Comparison of ENCODE assay signal across 10 mouse cellular contexts in the genomic region with DNA sequence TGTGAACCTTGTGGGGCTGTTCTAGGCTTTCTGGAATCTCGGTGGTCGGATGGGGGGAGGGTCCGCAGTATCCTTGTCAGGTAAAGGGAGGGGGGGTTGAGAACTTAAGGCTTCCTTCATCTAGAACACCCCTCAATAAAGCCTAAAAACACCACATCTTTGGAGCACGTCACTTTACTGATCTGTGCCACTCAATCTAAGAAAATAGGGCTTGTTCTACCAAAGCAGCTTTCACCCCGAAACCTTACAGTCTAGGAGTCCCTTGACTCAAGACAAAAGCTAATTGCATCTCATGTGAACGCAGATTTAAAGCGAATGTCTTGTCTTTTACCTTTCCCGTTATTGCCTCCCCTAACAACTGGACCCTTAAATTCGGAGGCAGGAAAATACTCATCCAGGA. TPM values are rescaled to one million over a fixed set of nuclear protein-coding genes. Genes with fewer than 3 reads are reported as not detected.
DNase-seq lines count a peak whose midpoint lies in the region; ATAC-seq and TF ChIP-seq lines count a peak whose summit lies in the region.
"Had no signal": no experiment of that assay in that cellular context is flagged by ENCODE, and none has a peak within 500 bp of the region (broad histone marks: within the 10 kb centered on the region; RNA-seq: fewer than 3 reads in every experiment).

No protein-coding gene starts in this region.

- WGBS in heart, embryonic 16.5 days = 7% methylated on average over 9 of the region's 9 CpGs
- 5% methylated on average over 9 of the region's 9 CpGs for WGBS in hindbrain, postnatal 0 days
- 5% methylated on average over 9 of the region's 9 CpGs for WGBS in midbrain, postnatal 0 days
- 8% methylated on average over 9 of the region's 9 CpGs for WGBS in cerebellum, adult 2 months

- no peak for ATAC-seq in heart, embryonic 16.5 days (replicated peaks; ENCODE audit: extremely low read depth, insufficient read depth, low FRiP score)
- ATAC-seq in hindbrain, postnatal 0 days = no peak
- no peak for ATAC-seq in midbrain, postnatal 0 days (ENCODE audit: low FRiP score)
- ATAC-seq: CD4-positive, CD25-positive, alpha-beta regulatory T cell, adult 4 months had no signal

- H3K36me3 ChIP-seq in heart, embryonic 16.5 days (ENCODE audit: control insufficient read depth, insufficient read depth) = no peaks in the 10 kb centered on the region
- no peaks in the 10 kb centered on the region for H3K36me3 ChIP-seq in hindbrain, postnatal 0 days (ENCODE audit: insufficient read depth, low read length)
- H3K36me3 ChIP-seq in midbrain, postnatal 0 days (ENCODE audit: insufficient read depth, low read length) = no peaks in the 10 kb centered on the region

- H3K9ac ChIP-seq in heart, embryonic 16.5 days (ENCODE audit: low read length) = no peak overlapping the region
- no peak overlapping the region for H3K9ac ChIP-seq in hindbrain, postnatal 0 days (replicated peaks; ENCODE audit: low read length)
- H3K9ac ChIP-seq in midbrain, postnatal 0 days (replicated peaks; ENCODE audit: low read length, poor library complexity, severe bottlenecking) = no peak overlapping the region

- intact Hi-C loops in heart, postnatal 25 days (cut with DNase I) = no loop called here

- H3K4me3 ChIP-seq in heart, embryonic 16.5 days (ENCODE audit: low read length) = peak overlapping the region; percentile 51
- H3K4me3 ChIP-seq in hindbrain, postnatal 0 days (ENCODE audit: low read length) = peak overlapping the region; percentile 47; the same call in 1 of the 2 replicates
- peak overlapping the region; percentile 26; the same call in 1 of the 2 replicates for H3K4me3 ChIP-seq in midbrain, postnatal 0 days (ENCODE audit: low read depth, low read length)
- H3K4me3 ChIP-seq in cerebellum, adult 2 months (replicated peaks; ENCODE audit: insufficient read depth, low read depth, low read length) = no peak overlapping the region

- peaks cover 53% of the 10 kb centered on the region for H3K27me3 ChIP-seq in heart, embryonic 16.5 days (ENCODE audit: control insufficient read depth, insufficient read depth, low read length)
- H3K27me3 ChIP-seq in hindbrain, postnatal 0 days (ENCODE audit: insufficient read depth, low read length) = peaks cover 45% of the 10 kb centered on the region
- peaks cover 49% of the 10 kb centered on the region for H3K27me3 ChIP-seq in midbrain, postnatal 0 days (ENCODE audit: insufficient read depth, low read length)
- peaks cover 6% of the 10 kb centered on the region; the same call in 1 of the 2 replicates for H3K27me3 ChIP-seq in cerebellum, adult 2 months (ENCODE audit: control insufficient read depth, insufficient read depth, low read length)

- peak overlapping the region; percentile 80 for H3K4me2 ChIP-seq in heart, embryonic 16.5 days (ENCODE audit: low read depth, low read length)
- peak overlapping the region; percentile 72 for H3K4me2 ChIP-seq in hindbrain, postnatal 0 days (ENCODE audit: low read depth, low read length)
- peak overlapping the region; percentile 77 for H3K4me2 ChIP-seq in midbrain, postnatal 0 days (ENCODE audit: low read depth, low read length, poor library complexity, severe bottlenecking)

- TF ChIP-seq POLR2A in cerebellum, adult 2 months (IDR thresholded peaks at IDR 0.05; ENCODE audit: borderline replicate concordance, insufficient read depth, low read length) = no peak

- no peak for DNase-seq in heart, postnatal 25 days (ENCODE audit: low spot score)
- peak; percentile 15 for DNase-seq in embryo, embryonic 9.5 days (ENCODE audit: extremely low spot score)
- no peak for DNase-seq in hindbrain, postnatal 0 days (ENCODE audit: low spot score)
- no peak for DNase-seq in midbrain, postnatal 0 days (ENCODE audit: low spot score)
- no peak for DNase-seq in layer of hippocampus, postnatal 36 days
- DNase-seq in right cerebral cortex, postnatal 25 days = no peak
- no peak for DNase-seq in cerebellum, adult 2 months
- DNase-seq: adrenal gland, adult 8-10 months had no signal

- H3K27ac ChIP-seq in heart, embryonic 16.5 days (ENCODE audit: low read length) = no peak overlapping the region
- H3K27ac ChIP-seq in hindbrain, postnatal 0 days = no peak overlapping the region
- no peak overlapping the region for H3K27ac ChIP-seq in midbrain, postnatal 0 days (ENCODE audit: low read depth, low read length)
- no peak overlapping the region for H3K27ac ChIP-seq in cerebellum, adult 2 months (ENCODE audit: insufficient read depth, low read length)

- H3K9me3 ChIP-seq in heart, embryonic 16.5 days (replicated peaks; ENCODE audit: control insufficient read depth, low read length) = no peaks in the 10 kb centered on the region
- H3K9me3 ChIP-seq in hindbrain, postnatal 0 days (ENCODE audit: low read length) = no peaks in the 10 kb centered on the region
- no peaks in the 10 kb centered on the region for H3K9me3 ChIP-seq in midbrain, postnatal 0 days (ENCODE audit: low read length)

- no peak for TF ChIP-seq CTCF in hindbrain, postnatal 0 days (IDR thresholded peaks at IDR 0.05; ENCODE audit: low read depth)
- no peak for TF ChIP-seq CTCF in midbrain, postnatal 0 days (IDR thresholded peaks at IDR 0.05)
- no peak for TF ChIP-seq CTCF in cerebellum, adult 2 months (IDR thresholded peaks at IDR 0.05; ENCODE audit: borderline replicate concordance, insufficient read depth, low read depth, low read length)

- H3K4me1 ChIP-seq in heart, embryonic 16.5 days (ENCODE audit: control insufficient read depth, insufficient read depth, low read length) = peaks cover 26% of the 10 kb centered on the region
- peaks cover 13% of the 10 kb centered on the region; the same call in 1 of the 2 replicates for H3K4me1 ChIP-seq in hindbrain, postnatal 0 days (ENCODE audit: insufficient read depth, low read length)
- H3K4me1 ChIP-seq in midbrain, postnatal 0 days (ENCODE audit: insufficient read depth, low read length) = peaks cover 11% of the 10 kb centered on the region; the same call in 1 of the 2 replicates
- H3K4me1 ChIP-seq in cerebellum, adult 2 months (ENCODE audit: control insufficient read depth, insufficient read depth, low read length) = no peaks in the 10 kb centered on the region

RNA-seq across cellular contexts. Expression of a gene that starts 0.5 kb away (rescaled TPM):
- polyA plus RNA-seq in heart, embryonic 16.5 days (2015; fragmentation: Nextera tagmentation; extraction: Ambion mirVana) = 0.14 and 0.76 TPM in 2 replicates
- total RNA-seq in heart, postnatal 25 days (2021) = not detected
- total RNA-seq in hindbrain, postnatal 0 days (2014; rRNA removed) = not detected in 2 replicates
- polyA plus RNA-seq in hindbrain, postnatal 0 days (2015; fragmentation: Nextera tagmentation; extraction: Ambion mirVana) = 0.09 TPM in 1 of 2 replicates, not detected in the other
- not detected in 2 replicates for total RNA-seq in midbrain, postnatal 0 days (2014; rRNA removed)
- not detected in 2 replicates for polyA plus RNA-seq in midbrain, postnatal 0 days (2015; fragmentation: Nextera tagmentation; extraction: Ambion mirVana)
- 1 to 10 TPM in 1 of 2 experiments, under 1 TPM in 1; 0.99 to 1.4 TPM for total RNA-seq in layer of hippocampus, postnatal 36 days (2021)
- not detected in 2 replicates for polyA plus RNA-seq in cerebellum, adult 2 months (2012; rRNA removed)
- total RNA-seq: adrenal gland, adult 8-10 months had no signal
- polyA plus RNA-seq: CD4-positive, CD25-positive, alpha-beta regulatory T cell, adult 4 months had no signal

RNA-seq across cellular contexts. Expression of a gene that starts 36.3 kb away (rescaled TPM):
- polyA plus RNA-seq in heart, embryonic 16.5 days (2015; fragmentation: Nextera tagmentation; extraction: Ambion mirVana) = 27.2 and 28.0 TPM in 2 replicates
- total RNA-seq in heart, postnatal 25 days (2021) = 10 to 100 TPM; 21.2 to 21.5 TPM
- total RNA-seq in hindbrain, postnatal 0 days (2014; rRNA removed) = 22.7 and 23.5 TPM in 2 replicates
- 18.6 and 22.5 TPM in 2 replicates for polyA plus RNA-seq in hindbrain, postnatal 0 days (2015; fragmentation: Nextera tagmentation; extraction: Ambion mirVana)
- total RNA-seq in midbrain, postnatal 0 days (2014; rRNA removed) = 24.5 and 37.7 TPM in 2 replicates
- 17.7 and 19.2 TPM in 2 replicates for polyA plus RNA-seq in midbrain, postnatal 0 days (2015; fragmentation: Nextera tagmentation; extraction: Ambion mirVana)
- total RNA-seq in layer of hippocampus, postnatal 36 days (2021) = 10 to 100 TPM; 29.1 to 29.4 TPM
- polyA plus RNA-seq in cerebellum, adult 2 months (2012; rRNA removed) = 34.1 and 35.3 TPM in 2 replicates

RNA-seq across cellular contexts. Expression of a gene that starts 36.3 kb away (rescaled TPM):
- polyA plus RNA-seq in heart, embryonic 16.5 days (2015; fragmentation: Nextera tagmentation; extraction: Ambion mirVana) = 2.9 and 3.9 TPM in 2 replicates
- 1 to 10 TPM; 8.0 to 9.4 TPM for total RNA-seq in heart, postnatal 25 days (2021)
- total RNA-seq in hindbrain, postnatal 0 days (2014; rRNA removed) = 2.4 TPM in 1 of 2 replicates, not detected in the other
- 2.8 and 3.1 TPM in 2 replicates for polyA plus RNA-seq in hindbrain, postnatal 0 days (2015; fragmentation: Nextera tagmentation; extraction: Ambion mirVana)
- not detected in 2 replicates for total RNA-seq in midbrain, postnatal 0 days (2014; rRNA removed)
- 3.8 TPM in 1 of 2 replicates, not detected in the other for polyA plus RNA-seq in midbrain, postnatal 0 days (2015; fragmentation: Nextera tagmentation; extraction: Ambion mirVana)
- 10 to 100 TPM in 1 of 2 experiments, 1 to 10 TPM in 1; 8.1 to 14.2 TPM for total RNA-seq in layer of hippocampus, postnatal 36 days (2021)
- not detected in 2 replicates for polyA plus RNA-seq in cerebellum, adult 2 months (2012; rRNA removed)
